Mouse (Mus musculus) megakaryocyte progenitor cell, adult 5-6 weeks (primary cell): ENCODE data around the gene Clasp1. TPM values are rescaled to one million over a fixed set of nuclear protein-coding genes. Genes with fewer than 3 reads are reported as not detected.
A peak's percentile ranks its signal among the peaks of the same experiment; 100 is the strongest.
"Not testable (repeated sequence)": the region's sequence is repeated elsewhere in the genome, so short reads cannot be mapped to it uniquely, and the experiment has no call there.

Experiments
- ATAC-seq: replicated peaks from 2 replicates; pipeline ENCODE4 v1.8.0; 2016; ENCODE audit warnings: mild to moderate bottlenecking, moderate TSS enrichment, inconsistent platforms; ENCODE audit not compliant: poor library complexity
- total RNA-seq, 2 experiments: library from RNA; stranded (forward) in 1 of 2; stranded (reverse) in 1 of 2; fragments of 157-497, 149-512 nt in 1 of 2; fragments of 200-1000 nt in 1 of 2; gene quantifications; 2 replicates each; pipeline versions ENCODE4 v1.2.3 to v1.2.4; 2015 to 2017

Gene Clasp1
- total RNA-seq, 2 experiments from 2014 or later: 45.9 to 56.3 TPM

- ATAC-seq: no peak
Observed at GRCm38 (mm10) chr1:118554961-118555360, 166.1 kb downstream of the Clasp1 start.

GRCm38 (mm10) chr1:118559716-118560115 lies 170.9 kb downstream of the Clasp1 start:
- ATAC-seq: no peak

- no peak for ATAC-seq
Observed at GRCm38 (mm10) chr1:118564561-118564960, 175.7 kb downstream of the Clasp1 start.

GRCm38 (mm10) chr1:118567659-118568058 lies 178.8 kb downstream of the Clasp1 start:
- ATAC-seq: peak; percentile 61

- peak; percentile 74 for ATAC-seq
Observed at GRCm38 (mm10) chr1:118580174-118580702, 191.4 kb downstream of the Clasp1 start.

GRCm38 (mm10) chr1:118581179-118581578 lies 192.3 kb downstream of the Clasp1 start:
- ATAC-seq: peak; percentile 86

- ATAC-seq: no peak
Observed at GRCm38 (mm10) chr1:118589721-118590120, 200.9 kb downstream of the Clasp1 start.

GRCm38 (mm10) chr1:118592933-118593332 lies 204.1 kb downstream of the Clasp1 start:
- ATAC-seq: no peak

- peak; percentile 84 for ATAC-seq
Observed at GRCm38 (mm10) chr1:118595395-118595794, 206.5 kb downstream of the Clasp1 start.

- ATAC-seq: no peak
Observed at GRCm38 (mm10) chr1:118597475-118598213, 208.8 kb downstream of the Clasp1 start.

- no peak for ATAC-seq
Observed at GRCm38 (mm10) chr1:118598339-118598738, 209.5 kb downstream of the Clasp1 start.

- ATAC-seq: no peak
Observed at GRCm38 (mm10) chr1:118613631-118614183, 224.8 kb downstream of the Clasp1 start.

GRCm38 (mm10) chr1:118621055-118621454 lies 232.2 kb downstream of the Clasp1 start:
- not testable (repeated sequence) for ATAC-seq

- no peak for ATAC-seq
Observed at GRCm38 (mm10) chr1:118622857-118623256, 234.0 kb downstream of the Clasp1 start.

GRCm38 (mm10) chr1:118625461-118625860 lies 236.6 kb downstream of the Clasp1 start:
- no peak for ATAC-seq

- ATAC-seq: no peak
Observed at GRCm38 (mm10) chr1:118625921-118626320, 237.1 kb downstream of the Clasp1 start.

- ATAC-seq: no peak
Observed at GRCm38 (mm10) chr1:118626452-118626851, 237.6 kb downstream of the Clasp1 start.

GRCm38 (mm10) chr1:118627781-118628464 lies 239.1 kb downstream of the Clasp1 start, which contains the start of gene Tfcp2l1:
Tfcp2l1 (plus strand) TSS chr1:118627945.
- peak; percentile 94 for ATAC-seq

GRCm38 (mm10) chr1:118633415-118633980 lies 244.6 kb downstream of the Clasp1 start:
- 0 out of 2 replicates have a peak, but pooled peaks have one; percentile 29 for ATAC-seq

GRCm38 (mm10) chr1:118642296-118642999 lies 253.6 kb downstream of the Clasp1 start:
- no peak for ATAC-seq
